Mouse (Mus musculus): ENCODE results near the gene Cldn19. TPM values are rescaled to one million over a fixed set of nuclear protein-coding genes. Genes with fewer than 3 reads are reported as not detected.

Cldn19 gene
- polyA plus RNA-seq, 1 experiment: 0.18 TPM

DNA sequence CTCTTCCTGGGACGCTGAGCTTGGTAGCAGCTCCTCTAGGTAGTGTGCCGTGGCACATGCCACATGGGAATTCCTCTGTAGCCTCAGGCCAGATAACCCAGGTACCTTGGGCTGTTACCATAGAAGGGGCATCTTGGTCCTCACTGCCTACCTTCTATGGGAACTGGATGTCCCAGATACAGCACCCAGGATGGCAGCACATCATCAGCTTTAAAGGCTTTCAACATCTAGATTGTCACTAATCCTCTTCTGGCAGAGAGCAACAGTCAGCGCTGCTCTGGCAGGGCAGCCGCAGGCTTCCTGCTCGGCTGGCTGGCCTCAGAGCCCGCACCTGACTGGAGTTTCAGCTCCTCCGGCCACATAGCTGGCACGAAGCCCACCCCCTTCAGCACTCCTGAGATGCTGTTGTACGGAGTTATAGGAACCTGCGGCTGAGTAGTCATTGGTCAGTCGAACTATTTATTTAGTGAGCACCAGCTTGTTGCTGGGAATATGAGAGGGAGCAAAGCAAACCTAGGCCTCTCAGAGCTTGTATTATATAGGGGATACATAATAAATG lies 6.7 kb upstream of the Cldn19 start:
- H3K4me3 ChIP-seq (ENCODE audit: control insufficient read depth, insufficient read depth, low read length): no peak overlapping the region
- H3K36me3 ChIP-seq (ENCODE audit: control insufficient read depth, insufficient read depth, low read length): no peaks in the 10 kb centered on the region
- no peak for DNase-seq
- H3K27ac ChIP-seq (ENCODE audit: control insufficient read depth, insufficient read depth, low read length): no peak overlapping the region
- H3K4me1 ChIP-seq (replicated peaks; ENCODE audit: control insufficient read depth, insufficient read depth, low read length): peaks cover 17% of the 10 kb centered on the region
- WGBS: 90% methylated on average over 11 of the region's 11 CpGs
- no peaks in the 10 kb centered on the region for H3K27me3 ChIP-seq (ENCODE audit: control insufficient read depth, insufficient read depth, low read length)
- TF ChIP-seq POLR2A (IDR thresholded peaks at IDR 0.05; ENCODE audit: control insufficient read depth, extremely low read depth, insufficient read depth, low read length, poor library complexity) (no peak), CTCF (IDR thresholded peaks at IDR 0.05; ENCODE audit: borderline replicate concordance, control insufficient read depth, extremely low read depth, insufficient read depth, low read length, poor library complexity) (no peak)

DNA sequence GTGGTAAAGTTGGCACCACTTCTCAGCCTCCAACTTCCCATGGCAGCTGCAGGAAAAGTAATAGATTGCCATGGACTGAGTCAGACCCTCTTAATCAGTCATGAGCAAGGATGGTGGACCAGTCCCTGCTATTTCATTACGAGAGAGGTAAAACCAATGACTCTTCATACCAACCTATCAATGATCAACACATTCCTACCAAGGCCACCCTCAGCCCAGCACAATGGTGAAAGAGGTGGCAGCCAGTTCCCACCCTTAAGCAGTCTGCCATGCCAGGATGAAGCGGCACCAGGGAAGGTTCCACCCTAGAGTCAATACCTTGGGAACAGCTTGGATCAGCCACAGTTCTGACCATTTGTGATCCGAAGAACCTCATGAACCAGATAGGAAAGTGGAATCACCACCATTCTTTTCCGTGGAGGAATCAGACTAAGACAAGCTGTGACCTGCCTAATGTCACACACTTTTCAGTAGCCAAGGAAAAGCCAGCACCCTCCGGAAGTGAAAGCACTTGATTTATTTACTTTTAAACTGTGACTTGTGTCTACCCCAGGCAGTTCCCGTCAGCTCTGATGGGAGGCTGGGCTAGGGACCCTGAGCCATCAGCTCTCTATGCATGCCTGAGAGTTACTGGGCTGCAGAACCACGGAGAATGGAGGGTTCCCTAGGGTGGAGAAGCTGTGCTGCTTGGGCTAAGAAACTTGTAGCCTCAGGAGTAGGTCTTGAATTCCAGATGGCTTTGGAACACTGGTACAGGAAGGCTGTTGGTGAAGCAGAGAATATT lies 3.0 kb upstream of the Cldn19 start:
- WGBS: 73% methylated on average over 7 of the region's 7 CpGs
- Histone ChIP-seq H3K36me3 (ENCODE audit: control insufficient read depth, insufficient read depth, low read length) (no peaks in the 10 kb centered on the region), H3K27me3 (ENCODE audit: control insufficient read depth, insufficient read depth, low read length) (no peaks in the 10 kb centered on the region), H3K4me1 (replicated peaks; ENCODE audit: control insufficient read depth, insufficient read depth, low read length) (0 out of 2 replicates have a peak, but pooled peaks cover under 1% of the 10 kb centered on the region), H3K4me3 (ENCODE audit: control insufficient read depth, insufficient read depth, low read length) (no peak overlapping the region), H3K27ac (ENCODE audit: control insufficient read depth, insufficient read depth, low read length) (no peak overlapping the region)
- no peak for DNase-seq
- TF ChIP-seq CTCF (IDR thresholded peaks at IDR 0.05; ENCODE audit: borderline replicate concordance, control insufficient read depth, extremely low read depth, insufficient read depth, low read length, poor library complexity) (no peak), POLR2A (IDR thresholded peaks at IDR 0.05; ENCODE audit: control insufficient read depth, extremely low read depth, insufficient read depth, low read length, poor library complexity) (no peak)

DNA sequence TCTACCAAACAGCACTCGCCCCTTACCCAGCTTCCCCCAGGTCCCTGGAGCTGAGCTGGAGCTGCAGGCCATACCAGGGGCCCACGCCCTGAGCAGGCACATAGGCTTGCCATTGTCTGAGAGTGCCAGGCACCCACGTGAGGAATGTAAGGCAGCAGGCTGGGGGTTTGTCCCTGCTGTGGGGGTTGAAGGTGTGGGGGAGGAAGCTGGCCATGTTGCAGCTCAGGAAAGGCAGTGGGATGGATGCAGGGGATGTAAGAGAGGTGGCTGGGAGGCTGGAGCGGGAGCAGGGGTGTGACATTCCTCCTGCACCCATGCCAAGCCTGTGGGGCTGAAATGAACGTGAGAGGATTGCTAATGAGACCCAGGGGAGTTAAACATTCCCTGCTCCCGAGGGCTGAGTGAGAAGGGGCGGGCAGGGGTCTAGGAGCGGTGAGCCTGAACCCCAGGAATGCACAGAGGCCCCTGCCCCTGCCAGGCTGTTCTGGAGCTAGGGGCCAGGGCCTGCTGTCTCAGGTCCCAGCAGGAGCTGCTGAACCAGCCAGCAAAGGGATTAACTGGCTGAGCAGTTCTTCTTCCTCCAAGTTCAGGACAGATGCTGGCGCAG lies 1.1 kb upstream of the Cldn19 start:
- Histone ChIP-seq H3K4me1 (replicated peaks; ENCODE audit: control insufficient read depth, insufficient read depth, low read length) (peaks cover 3% of the 10 kb centered on the region), H3K36me3 (ENCODE audit: control insufficient read depth, insufficient read depth, low read length) (no peaks in the 10 kb centered on the region), H3K27ac (ENCODE audit: control insufficient read depth, insufficient read depth, low read length) (no peak overlapping the region), H3K27me3 (ENCODE audit: control insufficient read depth, insufficient read depth, low read length) (no peaks in the 10 kb centered on the region), H3K4me3 (ENCODE audit: control insufficient read depth, insufficient read depth, low read length) (no peak overlapping the region)
- DNase-seq: no peak
- TF ChIP-seq POLR2A (IDR thresholded peaks at IDR 0.05; ENCODE audit: control insufficient read depth, extremely low read depth, insufficient read depth, low read length, poor library complexity) (no peak), CTCF (IDR thresholded peaks at IDR 0.05; ENCODE audit: borderline replicate concordance, control insufficient read depth, extremely low read depth, insufficient read depth, low read length, poor library complexity) (no peak)
- 84% methylated on average over 9 of the region's 9 CpGs for WGBS

DNA sequence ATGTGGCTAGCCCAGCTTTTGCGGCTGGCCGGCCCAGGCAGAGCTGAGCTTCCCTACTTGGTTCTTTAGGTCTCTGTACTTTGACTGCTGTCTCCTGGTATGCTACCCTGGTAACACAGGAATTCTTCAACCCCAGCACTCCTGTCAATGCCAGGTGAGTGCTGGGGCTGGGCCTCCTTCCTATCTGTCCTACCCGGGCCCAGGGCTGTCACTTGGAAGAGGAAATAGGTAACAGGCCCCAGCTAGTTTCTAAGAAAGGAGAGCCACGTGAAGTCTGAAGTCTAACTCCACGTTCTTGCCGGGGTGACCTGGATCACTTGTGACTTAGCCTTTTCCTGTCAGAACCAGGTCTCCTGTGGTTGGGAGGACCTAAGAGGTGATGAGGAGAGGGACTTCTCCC lies 1.9 kb downstream of the Cldn19 start:
- DNase-seq: no peak
- H3K36me3 ChIP-seq (ENCODE audit: control insufficient read depth, insufficient read depth, low read length): no peaks in the 10 kb centered on the region
- peaks cover 3% of the 10 kb centered on the region for H3K4me1 ChIP-seq (replicated peaks; ENCODE audit: control insufficient read depth, insufficient read depth, low read length)
- H3K27ac ChIP-seq (ENCODE audit: control insufficient read depth, insufficient read depth, low read length): no peak overlapping the region
- no peak for TF ChIP-seq CTCF (IDR thresholded peaks at IDR 0.05; ENCODE audit: borderline replicate concordance, control insufficient read depth, extremely low read depth, insufficient read depth, low read length, poor library complexity)
- no peak for TF ChIP-seq POLR2A (IDR thresholded peaks at IDR 0.05; ENCODE audit: control insufficient read depth, extremely low read depth, insufficient read depth, low read length, poor library complexity)
- 72% methylated on average over 6 of the region's 6 CpGs for WGBS
- H3K27me3 ChIP-seq (ENCODE audit: control insufficient read depth, insufficient read depth, low read length): no peaks in the 10 kb centered on the region
- H3K4me3 ChIP-seq (ENCODE audit: control insufficient read depth, insufficient read depth, low read length): no peak overlapping the region

DNA sequence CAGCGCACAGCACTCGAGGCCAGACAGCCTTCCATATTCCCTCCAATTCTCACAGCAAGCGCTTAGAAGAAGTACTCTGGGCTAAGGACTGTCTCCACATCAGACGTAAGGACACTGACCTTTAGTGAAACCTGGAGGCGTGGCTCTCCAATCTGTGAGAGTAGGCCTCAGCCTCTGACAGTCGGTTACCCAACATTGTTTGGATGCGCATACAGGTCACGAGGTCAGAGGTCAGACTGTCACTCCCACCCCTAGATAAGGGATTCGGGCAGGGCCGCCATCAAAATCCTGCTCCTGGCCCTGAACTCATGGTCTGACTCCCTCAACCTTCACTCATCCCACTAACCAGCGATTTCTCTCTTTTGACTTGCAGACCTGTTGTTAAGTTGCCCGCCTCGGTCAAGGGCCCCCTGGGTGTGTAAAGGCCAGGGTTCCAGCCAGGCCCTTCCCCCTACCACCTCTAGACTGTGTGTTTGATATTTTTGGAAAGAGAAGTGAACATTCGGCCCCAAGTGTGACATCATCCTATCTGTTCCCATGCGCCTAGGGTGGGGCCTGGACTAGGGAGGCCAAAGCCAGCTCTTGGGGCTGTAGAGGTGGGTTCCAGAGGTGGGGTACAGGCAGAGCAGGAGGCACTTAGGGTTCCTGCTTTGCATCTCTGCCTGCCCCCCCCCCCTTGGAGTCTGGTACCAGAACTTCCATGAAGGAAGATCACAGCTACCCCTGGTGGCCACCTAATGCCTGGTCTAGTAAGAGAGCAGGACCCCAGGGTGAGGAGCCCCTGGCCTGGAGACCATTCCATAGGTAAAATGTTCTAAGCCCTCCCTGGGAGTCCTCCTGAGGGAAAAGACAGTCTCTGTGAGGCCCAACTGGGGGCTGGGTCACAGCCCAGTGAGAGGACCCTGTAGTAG lies 4.4 kb downstream of the Cldn19 start:
- H3K4me1 ChIP-seq (replicated peaks; ENCODE audit: control insufficient read depth, insufficient read depth, low read length): peaks cover 5% of the 10 kb centered on the region
- no peak overlapping the region for H3K4me3 ChIP-seq (ENCODE audit: control insufficient read depth, insufficient read depth, low read length)

More for the DNA sequence above, 4.4 kb downstream of the Cldn19 start:
- WGBS: 96% methylated on average over 15 of the region's 15 CpGs
- Histone ChIP-seq H3K36me3 (ENCODE audit: control insufficient read depth, insufficient read depth, low read length) (no peaks in the 10 kb centered on the region), H3K27me3 (ENCODE audit: control insufficient read depth, insufficient read depth, low read length) (no peaks in the 10 kb centered on the region), H3K27ac (ENCODE audit: control insufficient read depth, insufficient read depth, low read length) (no peak overlapping the region)
- TF ChIP-seq CTCF (IDR thresholded peaks at IDR 0.05; ENCODE audit: borderline replicate concordance, control insufficient read depth, extremely low read depth, insufficient read depth, low read length, poor library complexity) (no peak), POLR2A (IDR thresholded peaks at IDR 0.05; ENCODE audit: control insufficient read depth, extremely low read depth, insufficient read depth, low read length, poor library complexity) (no peak)
- DNase-seq: no peak

Data from thymus, adult 2 months (tissue).